Mouse (Mus musculus): ENCODE results near the gene Sema3b. TPM values are rescaled to one million over a fixed set of nuclear protein-coding genes. Genes with fewer than 3 reads are reported as not detected.
A peak's percentile ranks its signal among the peaks of the same experiment; 100 is the strongest.
"Not testable (repeated sequence)": the region's sequence is repeated elsewhere in the genome, so short reads cannot be mapped to it uniquely, and the experiment has no call there.

Gene Sema3b
- polyA plus RNA-seq, 1 experiment from 2014 or later, result 4.8 TPM

DNA sequence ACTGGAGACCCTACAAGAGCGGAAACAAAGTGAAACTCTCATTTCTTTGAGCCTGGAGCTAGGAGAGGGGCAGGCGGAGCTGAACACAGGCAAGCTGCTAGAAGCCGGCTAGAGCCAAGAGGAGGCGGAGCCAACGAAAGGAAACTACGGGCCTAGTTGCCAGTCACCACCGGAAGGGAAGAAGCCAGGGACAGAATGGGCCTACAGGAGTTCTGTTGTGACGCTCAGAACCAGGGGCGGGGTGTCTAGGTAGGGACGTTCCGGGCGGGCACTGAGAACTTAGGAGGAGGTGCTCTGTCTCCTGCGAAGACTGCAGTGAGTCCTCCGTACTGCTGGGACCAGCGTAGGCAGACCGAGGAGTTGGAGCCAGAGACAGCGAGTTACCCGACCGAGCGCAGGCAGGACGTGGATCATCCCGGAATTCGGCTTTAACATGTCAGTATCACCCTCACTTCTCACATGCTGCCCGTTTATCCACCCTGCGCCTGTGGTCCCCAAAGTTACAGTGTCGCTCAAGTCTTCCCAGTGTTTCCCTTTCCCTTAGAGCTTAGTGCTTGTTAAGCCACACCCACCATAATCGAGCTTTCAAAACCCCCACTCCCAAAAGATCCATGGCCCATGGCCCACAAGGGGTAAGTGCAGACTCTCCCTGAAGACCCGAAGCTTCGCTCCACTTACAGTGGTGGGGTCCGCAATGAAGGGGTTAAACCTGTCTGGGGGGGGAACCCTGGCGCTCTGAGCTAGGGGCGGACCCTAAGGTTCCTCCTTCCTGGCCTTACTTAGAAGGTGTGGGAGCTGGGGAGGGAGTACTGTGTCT is 28.3 kb downstream of the Sema3b start, which contains the start of gene Hyal3:
Hyal3 (plus strand) TSS at position 318 of the 817 bp plus-strand sequence.
- no peaks in the 10 kb centered on the region for H3K27me3 ChIP-seq (replicated peaks)
- H3K9ac ChIP-seq, result peak within 1 kb of the TSS; percentile 71
- H3K27ac ChIP-seq, result peak within 1 kb of the TSS; percentile 38; the same call in 1 of the 2 replicates
- H3K9me3 ChIP-seq, result no peaks in the 10 kb centered on the region
- peak; percentile 54 for ATAC-seq (ENCODE audit: low FRiP score, low read depth)
- H3K4me2 ChIP-seq (replicated peaks), result peak within 1 kb of the TSS; percentile 95
- peaks cover 43% of the 10 kb centered on the region for H3K4me1 ChIP-seq
- WGBS, result 2% methylated on average over 32 of the region's 32 CpGs
- H3K36me3 ChIP-seq, result peaks cover 9% of the 10 kb centered on the region
- peak within 1 kb of the TSS; percentile 55 for H3K4me3 ChIP-seq

GRCm38 (mm10) chr9:107579023-107579900 is 29.8 kb downstream of the Sema3b start:
- WGBS, result 94% methylated on average over 14 of the region's 14 CpGs
- ATAC-seq (ENCODE audit: low FRiP score, low read depth), result no peak
- no peak overlapping the region for H3K9ac ChIP-seq
- peak overlapping the region; percentile 95; the same call in 1 of the 2 replicates for H3K4me2 ChIP-seq (replicated peaks)
- H3K27me3 ChIP-seq (replicated peaks), result no peaks in the 10 kb centered on the region
- H3K9me3 ChIP-seq, result no peaks in the 10 kb centered on the region
- H3K27ac ChIP-seq, result no peak overlapping the region
- no peak overlapping the region for H3K4me3 ChIP-seq
- H3K4me1 ChIP-seq, result peaks cover 43% of the 10 kb centered on the region
- peaks cover 17% of the 10 kb centered on the region for H3K36me3 ChIP-seq

- H3K4me1 ChIP-seq, result peaks cover 43% of the 10 kb centered on the region
- H3K4me3 ChIP-seq, result no peak within 1 kb of the TSS
- no peaks in the 10 kb centered on the region for H3K27me3 ChIP-seq (replicated peaks)
- no peaks in the 10 kb centered on the region for H3K9me3 ChIP-seq
- no peak for ATAC-seq (ENCODE audit: low FRiP score, low read depth)
- peak within 1 kb of the TSS; percentile 95; the same call in 1 of the 2 replicates for H3K4me2 ChIP-seq (replicated peaks)
- WGBS, result 81% methylated on average over 3 of the region's 3 CpGs
- peaks cover 21% of the 10 kb centered on the region for H3K36me3 ChIP-seq
- no peak within 1 kb of the TSS for H3K27ac ChIP-seq
- 0 out of 2 replicates have a peak within 1 kb of the TSS, but pooled peaks have one; percentile 8 for H3K9ac ChIP-seq
These were observed 30.4 kb downstream of the Sema3b start, which contains the start of gene Naa80 for GRCm38 (mm10) chr9:107578587-107578986. TSS of gene Naa80 (plus strand) at chr9:107578887.

GRCm38 (mm10) chr9:107577871-107578270 is 31.2 kb downstream of the Sema3b start:
- WGBS, result 95% methylated on average over 10 of the region's 10 CpGs
- 0 out of 2 replicates have a peak overlapping the region, but pooled peaks have one; percentile 8 for H3K9ac ChIP-seq
- no peaks in the 10 kb centered on the region for H3K27me3 ChIP-seq (replicated peaks)
- H3K4me2 ChIP-seq (replicated peaks), result 0 out of 2 replicates have a peak overlapping the region, but pooled peaks have one; percentile 54
- no peaks in the 10 kb centered on the region for H3K9me3 ChIP-seq
- peaks cover 43% of the 10 kb centered on the region for H3K4me1 ChIP-seq
- peaks cover 22% of the 10 kb centered on the region for H3K36me3 ChIP-seq
- no peak overlapping the region for H3K27ac ChIP-seq
- H3K4me3 ChIP-seq, result no peak overlapping the region
- no peak for ATAC-seq (ENCODE audit: low FRiP score, low read depth)

DNA sequence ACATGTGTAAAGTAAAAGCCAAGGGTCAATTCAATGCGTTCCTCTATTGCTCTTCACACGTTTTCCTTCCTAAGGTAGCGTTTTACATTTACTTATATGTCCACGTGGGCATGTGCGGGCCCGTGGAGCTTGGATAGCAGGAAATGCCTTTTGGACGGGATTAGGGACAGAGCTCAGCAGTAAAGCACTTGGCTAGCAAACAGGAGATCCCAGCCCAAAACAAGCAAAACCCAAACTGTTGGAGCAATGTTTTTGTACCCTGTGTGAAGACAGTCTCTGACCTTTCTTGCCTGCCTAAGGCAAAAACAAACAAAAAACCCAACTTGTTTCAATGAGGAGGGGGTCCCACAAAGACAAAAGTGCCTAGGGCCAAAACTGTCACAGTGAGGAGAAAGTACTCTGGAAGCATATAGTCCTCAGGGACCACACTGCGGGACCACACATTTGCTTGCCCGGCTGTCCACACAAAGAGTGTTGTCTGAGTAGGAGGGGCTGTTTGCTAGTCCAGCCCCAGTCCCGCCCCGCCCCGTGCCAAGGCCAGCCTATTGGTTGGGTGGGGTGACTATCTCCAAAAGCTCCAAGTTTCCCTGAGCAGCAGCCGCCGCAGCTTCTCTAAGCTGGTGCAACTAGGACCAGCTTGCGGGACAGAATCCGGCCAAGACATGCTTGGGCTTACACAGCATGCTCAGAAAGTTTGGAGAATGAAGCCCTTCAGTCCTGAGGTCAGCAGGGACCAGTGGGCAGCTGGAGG is 32.5 kb downstream of the Sema3b start, which contains the start of gene Hyal1:
Hyal1 (plus strand) TSS at position 571 of the 751 bp plus-strand sequence.
- H3K36me3 ChIP-seq, result peaks cover 32% of the 10 kb centered on the region
- H3K9ac ChIP-seq, result peak within 1 kb of the TSS; percentile 34; the same call in 1 of the 2 replicates
- 29% methylated on average over 16 of the region's 16 CpGs for WGBS
- H3K9me3 ChIP-seq, result no peaks in the 10 kb centered on the region
- H3K4me1 ChIP-seq, result peaks cover 42% of the 10 kb centered on the region
- peak; percentile 51; the same call in 1 of the 2 replicates for ATAC-seq (ENCODE audit: low FRiP score, low read depth)
- H3K27me3 ChIP-seq (replicated peaks), result no peaks in the 10 kb centered on the region
- peak within 1 kb of the TSS; percentile 54 for H3K4me2 ChIP-seq (replicated peaks)
- no peak within 1 kb of the TSS for H3K27ac ChIP-seq
- H3K4me3 ChIP-seq, result peak within 1 kb of the TSS; percentile 16

DNA sequence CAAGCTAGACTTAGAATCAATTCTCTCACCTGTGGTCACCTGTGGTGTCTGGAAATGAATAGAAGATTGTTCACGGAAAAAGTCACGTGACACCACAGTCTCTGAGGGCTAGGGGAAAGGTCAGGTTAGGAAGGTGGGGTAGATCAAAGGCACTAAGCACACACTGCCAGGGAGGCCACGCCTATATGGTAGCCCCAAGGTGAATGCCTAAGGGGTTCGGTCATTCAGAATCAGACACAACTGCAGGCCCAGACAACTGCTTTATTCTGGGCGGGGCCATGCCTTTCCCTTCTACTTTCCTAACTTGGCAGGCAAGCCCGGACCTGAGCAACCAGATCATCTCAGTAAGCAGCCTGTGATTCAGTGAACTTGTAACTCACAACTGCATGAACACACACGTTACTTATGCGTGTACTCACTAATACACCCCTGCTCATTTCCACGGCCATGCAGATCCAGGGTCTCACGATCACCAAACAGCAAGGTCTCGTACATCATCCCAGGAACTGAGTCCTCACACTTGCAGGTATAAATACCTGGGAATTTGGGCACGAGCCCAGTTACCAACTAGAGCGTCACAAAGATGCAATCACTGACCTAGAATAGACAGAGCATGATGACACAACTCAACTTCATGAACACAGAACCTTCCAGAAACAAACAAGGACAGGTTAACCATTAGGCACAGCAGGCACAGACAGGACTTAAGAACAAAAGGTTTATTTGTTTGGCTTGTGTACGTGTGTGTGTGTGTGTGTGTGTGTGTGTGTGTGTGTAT is 33.3 kb downstream of the Sema3b start:
- Histone ChIP-seq H3K4me2 (replicated peaks) (no peak overlapping the region), H3K27me3 (replicated peaks) (no peaks in the 10 kb centered on the region), H3K9me3 (no peaks in the 10 kb centered on the region), H3K9ac (no peak overlapping the region), H3K4me3 (no peak overlapping the region), H3K4me1 (peaks cover 44% of the 10 kb centered on the region), H3K36me3 (peaks cover 40% of the 10 kb centered on the region), H3K27ac (no peak overlapping the region)
- 90% methylated on average over 14 of the region's 14 CpGs for WGBS
- ATAC-seq (ENCODE audit: low FRiP score, low read depth), result no peak

DNA sequence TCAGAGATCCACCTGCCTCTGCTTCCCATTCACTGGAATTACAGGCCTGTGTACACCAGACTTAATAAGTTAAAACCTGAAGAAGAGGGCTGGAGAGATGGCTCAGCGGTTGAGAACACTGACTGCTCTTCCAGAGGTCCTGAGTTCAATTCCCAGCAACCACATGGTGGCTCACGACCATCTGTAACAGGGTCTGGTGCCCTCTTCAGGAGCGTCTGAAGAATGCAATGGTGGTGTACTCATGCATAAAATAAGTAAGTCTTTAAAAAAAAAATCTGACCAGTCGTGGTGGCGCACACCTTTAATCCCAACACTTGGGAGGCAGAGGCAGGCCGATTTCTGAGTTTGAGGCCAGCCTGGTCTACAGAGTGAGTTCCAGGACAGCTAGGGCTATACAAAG is 35.3 kb downstream of the Sema3b start:
- not testable (repeated sequence) for H3K9me3 ChIP-seq; H3K4me3 ChIP-seq; H3K4me2 ChIP-seq (replicated peaks); ATAC-seq (ENCODE audit: low FRiP score, low read depth); H3K9ac ChIP-seq; H3K27ac ChIP-seq; H3K27me3 ChIP-seq (replicated peaks)
- Histone ChIP-seq H3K4me1 (peaks cover 47% of the 10 kb centered on the region), H3K36me3 (peaks cover 46% of the 10 kb centered on the region)
- WGBS, result 82% methylated on average over 6 of the region's 6 CpGs

DNA sequence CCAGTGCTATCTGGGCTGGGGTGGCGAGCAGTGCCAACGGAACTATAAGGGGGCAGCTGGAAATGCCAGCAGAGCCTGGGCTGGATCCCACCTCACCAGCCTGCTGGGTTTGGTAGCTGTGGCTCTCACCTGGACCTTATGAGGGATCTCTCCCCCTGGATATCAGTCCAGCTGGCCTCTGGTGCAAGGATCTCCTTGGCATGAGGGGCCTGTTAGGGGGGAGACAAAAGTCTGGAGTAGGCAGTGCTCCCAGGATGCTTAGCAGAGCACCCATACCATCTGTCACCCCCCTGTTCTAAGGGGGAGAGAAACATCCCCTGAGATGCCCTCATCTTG is 36.7 kb downstream of the Sema3b start:
- Histone ChIP-seq H3K27me3 (replicated peaks) (no peaks in the 10 kb centered on the region), H3K9ac (no peak overlapping the region), H3K27ac (no peak overlapping the region), H3K9me3 (no peaks in the 10 kb centered on the region), H3K4me3 (no peak overlapping the region), H3K4me2 (replicated peaks) (0 out of 2 replicates have a peak overlapping the region, but pooled peaks have one; percentile 24), H3K4me1 (peaks cover 55% of the 10 kb centered on the region), H3K36me3 (peaks cover 46% of the 10 kb centered on the region)
- no peak for ATAC-seq (ENCODE audit: low FRiP score, low read depth)
- 100% methylated on average over 2 of the region's 2 CpGs for WGBS

- Histone ChIP-seq H3K4me2 (replicated peaks) (peak overlapping the region; percentile 90), H3K9me3 (no peaks in the 10 kb centered on the region), H3K4me3 (no peak overlapping the region), H3K36me3 (peaks cover 46% of the 10 kb centered on the region), H3K27me3 (replicated peaks) (no peaks in the 10 kb centered on the region), H3K4me1 (peaks cover 53% of the 10 kb centered on the region), H3K27ac (no peak overlapping the region), H3K9ac (no peak overlapping the region)
- 95% methylated on average over 22 of the region's 22 CpGs for WGBS
- ATAC-seq (ENCODE audit: low FRiP score, low read depth), result no peak
These were observed 37.3 kb downstream of the Sema3b start for GRCm38 (mm10) chr9:107571534-107572326.

DNA sequence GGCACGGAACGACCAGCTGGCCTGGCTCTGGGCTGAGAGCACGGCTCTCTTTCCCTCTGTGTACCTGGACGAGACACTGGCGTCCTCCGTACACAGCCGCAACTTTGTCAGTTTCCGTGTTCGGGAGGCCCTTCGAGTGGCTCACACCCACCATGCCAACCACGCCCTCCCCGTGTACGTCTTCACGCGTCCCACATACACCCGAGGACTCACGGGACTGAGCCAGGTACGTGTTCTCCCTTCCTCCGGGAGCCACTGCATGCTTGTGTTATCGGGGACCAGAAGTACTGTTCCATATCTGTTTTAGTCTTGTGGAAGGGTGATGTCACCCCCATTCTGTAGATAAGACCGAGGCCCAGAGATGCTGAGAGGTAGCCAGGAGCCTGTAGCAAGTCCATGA is 38.2 kb downstream of the Sema3b start:
- Histone ChIP-seq H3K27me3 (replicated peaks) (no peaks in the 10 kb centered on the region), H3K27ac (no peak overlapping the region), H3K4me2 (replicated peaks) (peak overlapping the region; percentile 90), H3K36me3 (peaks cover 46% of the 10 kb centered on the region), H3K9me3 (no peaks in the 10 kb centered on the region), H3K9ac (no peak overlapping the region), H3K4me3 (peak overlapping the region; percentile 60; the same call in 1 of the 2 replicates), H3K4me1 (peaks cover 45% of the 10 kb centered on the region)
- no peak for ATAC-seq (ENCODE audit: low FRiP score, low read depth)
- 96% methylated on average over 21 of the region's 21 CpGs for WGBS

Data from neural tube, embryonic 12.5 days (tissue).